Mouse (Mus musculus) urinary bladder, adult 2 months (tissue): ENCODE results near the gene Wdr78. TPM values are rescaled to one million over a fixed set of nuclear protein-coding genes. Genes with fewer than 3 reads are reported as not detected.

ENCODE experiments used
- DNase-seq: peaks from one replicate; pipeline ENCODE4 v3.0.0; 2022; ENCODE audit warnings: low spot score
- polyA plus RNA-seq: library from polyadenylated mRNA; depleted of rRNA; stranded (reverse); fragments of >200 nt; gene quantifications from 2 replicates; pipeline ENCODE4 v1.2.3, GENCODE M21; 2012

The Wdr78 gene
- polyA plus RNA-seq, 1 experiment: 2.9 TPM

DNA sequence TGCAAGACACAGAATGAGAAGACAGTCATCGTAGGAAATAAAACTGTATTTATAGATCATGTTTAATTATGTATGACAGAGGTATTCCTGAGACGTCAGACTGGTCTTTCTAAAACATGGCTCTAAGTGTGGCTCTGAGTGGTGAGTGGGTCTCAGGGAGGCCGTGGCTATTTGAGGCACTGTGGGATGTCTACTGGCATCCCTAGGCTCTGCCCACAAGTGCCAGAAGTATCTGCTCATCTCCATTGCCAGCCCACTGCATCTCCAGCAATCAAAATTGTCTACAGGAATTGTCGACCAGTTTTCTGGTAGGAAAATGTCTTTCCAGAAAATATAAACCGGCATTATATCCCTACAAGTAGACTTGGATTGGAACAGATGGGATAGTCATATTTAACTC is 57.4 kb downstream of the Wdr78 start:
- no peak for DNase-seq

GRCm38 (mm10) chr4:103048046-103048445 is 66.3 kb downstream of the Wdr78 start:
- no peak for DNase-seq

- DNase-seq: no peak
Observed at GRCm38 (mm10) chr4:103042997-103043396, 71.4 kb downstream of the Wdr78 start.

DNA sequence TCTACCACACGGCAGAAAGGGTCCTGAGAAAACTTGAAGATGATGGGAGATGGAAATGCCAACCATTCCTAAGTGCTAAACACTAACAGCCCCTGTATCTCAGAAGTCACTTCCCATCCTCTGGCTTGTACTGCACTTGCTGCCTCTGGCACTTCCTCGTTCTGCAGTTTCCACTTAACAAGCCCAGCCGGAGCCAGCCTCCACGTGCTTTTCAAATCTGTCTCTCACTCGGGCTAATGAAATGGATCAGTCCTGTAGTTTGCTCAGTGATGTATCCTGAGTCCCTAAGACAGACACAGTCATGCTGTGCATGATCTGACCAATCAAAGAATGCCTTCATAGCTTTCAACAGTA is 74.5 kb downstream of the Wdr78 start:
- DNase-seq: no peak

GRCm38 (mm10) chr4:103039103-103039837 is 75.1 kb downstream of the Wdr78 start:
- DNase-seq: no peak

DNA sequence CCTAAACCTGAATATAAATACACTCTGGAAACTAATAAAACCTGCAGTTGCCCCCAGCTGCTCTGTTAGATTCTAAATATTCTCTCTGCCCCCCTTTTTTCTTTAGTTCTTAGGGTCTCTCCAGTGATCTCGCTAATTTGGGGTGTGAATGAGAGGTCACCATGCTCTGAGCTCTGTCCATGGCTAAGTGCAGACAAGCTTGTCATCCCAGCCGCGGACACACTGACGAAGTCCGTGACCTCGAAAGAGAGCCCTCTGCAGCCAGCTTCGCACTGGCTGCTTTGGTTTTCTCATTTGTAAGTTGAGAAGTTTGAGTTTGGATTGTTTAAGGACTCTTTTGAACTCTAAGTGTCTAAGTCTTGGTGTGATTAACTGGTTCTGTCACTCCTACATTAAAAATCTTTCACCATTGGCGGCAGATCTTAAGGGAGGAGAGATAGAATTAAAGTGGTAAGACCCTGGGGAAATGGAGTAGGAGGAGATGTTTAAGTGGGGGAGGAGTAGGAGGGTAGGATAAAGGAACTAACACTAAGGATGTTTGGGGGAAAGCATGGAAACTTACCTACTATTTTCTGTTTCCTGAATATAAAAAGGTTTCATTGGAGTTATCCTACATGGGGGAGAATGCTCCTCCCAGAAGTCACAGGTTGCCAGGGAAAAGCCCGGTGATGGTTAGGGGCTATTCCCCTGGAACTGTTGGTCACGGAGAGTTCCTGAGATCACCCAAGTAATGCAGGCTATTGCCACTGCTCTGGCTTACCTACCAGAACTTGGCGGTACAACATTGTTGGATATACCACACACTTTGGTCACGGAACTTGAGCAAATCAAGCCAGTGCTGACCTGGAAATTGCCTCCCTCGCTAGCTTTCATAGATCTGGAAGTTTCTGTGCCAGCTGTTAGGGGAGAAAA is 85.9 kb downstream of the Wdr78 start:
- DNase-seq: no peak

DNA sequence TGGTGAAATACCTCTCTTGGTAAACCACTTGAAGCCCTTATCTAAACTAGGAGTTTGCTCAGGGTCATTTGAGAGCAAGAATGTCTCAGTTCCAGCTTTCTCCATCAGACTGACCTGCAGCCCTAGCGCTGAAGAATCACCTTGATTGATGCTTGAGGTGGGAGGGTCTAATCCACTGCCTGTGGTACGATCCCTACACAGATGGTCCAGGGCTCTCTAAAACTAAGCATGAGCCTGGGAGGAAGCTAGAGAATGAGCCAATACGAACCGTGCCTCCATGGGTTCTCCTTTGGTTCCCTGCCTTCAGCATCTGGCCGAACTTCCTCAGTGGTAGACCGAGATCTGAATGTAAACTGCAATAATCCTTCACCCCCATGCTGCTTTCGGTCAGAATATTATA is 86.6 kb downstream of the Wdr78 start:
- DNase-seq: no peak

DNA sequence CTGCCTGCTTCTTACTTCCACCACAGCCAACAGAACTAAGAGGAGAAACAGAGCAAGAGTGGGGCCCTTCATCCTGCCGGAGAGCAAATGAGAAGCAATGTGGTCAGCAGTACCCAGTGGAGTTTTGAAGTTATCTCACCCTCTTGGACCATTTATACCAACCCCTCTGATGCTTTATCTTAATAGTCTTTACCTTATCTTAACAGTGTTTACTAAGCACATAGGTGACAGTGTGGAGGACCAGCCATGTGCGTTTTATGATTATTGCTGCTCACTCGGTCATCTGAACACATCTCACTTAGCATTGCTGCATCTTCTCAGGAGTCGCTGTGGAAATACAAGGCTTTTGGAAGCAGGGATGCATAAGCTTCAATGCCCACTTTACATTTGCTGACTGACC is 87.7 kb downstream of the Wdr78 start, which contains the start of gene Insl5:
Insl5 (minus strand) TSS at position 222 of the 400 bp plus-strand sequence.
- DNase-seq: no peak

GRCm38 (mm10) chr4:103013490-103013889 is 100.9 kb downstream of the Wdr78 start:
- no peak for DNase-seq

- DNase-seq: no peak
Observed at GRCm38 (mm10) chr4:103011823-103012222, 102.5 kb downstream of the Wdr78 start.

- no peak for DNase-seq
Observed at GRCm38 (mm10) chr4:103010734-103011133, 103.6 kb downstream of the Wdr78 start.

- DNase-seq: no peak
Observed at GRCm38 (mm10) chr4:103006943-103007418, 107.4 kb downstream of the Wdr78 start.

DNA sequence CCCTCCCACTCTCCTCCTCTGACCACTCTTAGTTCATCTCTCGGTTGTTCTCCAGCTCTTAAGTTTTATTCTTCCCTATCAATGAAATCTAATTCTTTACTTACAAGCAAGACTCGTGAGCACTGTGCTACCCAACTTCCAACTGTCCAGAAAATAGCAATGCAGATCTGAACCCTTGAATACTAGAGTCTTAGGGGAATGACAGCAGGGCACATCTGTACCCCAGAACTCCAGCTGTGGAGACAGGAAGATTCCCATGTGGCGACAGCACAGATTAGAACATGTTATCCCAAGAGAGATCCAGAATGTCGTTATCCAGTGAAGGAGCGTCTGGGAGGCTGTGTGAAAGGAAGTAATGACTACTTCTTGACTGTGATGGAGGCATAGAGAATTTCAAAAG is 108.1 kb downstream of the Wdr78 start:
- no peak for DNase-seq

DNA sequence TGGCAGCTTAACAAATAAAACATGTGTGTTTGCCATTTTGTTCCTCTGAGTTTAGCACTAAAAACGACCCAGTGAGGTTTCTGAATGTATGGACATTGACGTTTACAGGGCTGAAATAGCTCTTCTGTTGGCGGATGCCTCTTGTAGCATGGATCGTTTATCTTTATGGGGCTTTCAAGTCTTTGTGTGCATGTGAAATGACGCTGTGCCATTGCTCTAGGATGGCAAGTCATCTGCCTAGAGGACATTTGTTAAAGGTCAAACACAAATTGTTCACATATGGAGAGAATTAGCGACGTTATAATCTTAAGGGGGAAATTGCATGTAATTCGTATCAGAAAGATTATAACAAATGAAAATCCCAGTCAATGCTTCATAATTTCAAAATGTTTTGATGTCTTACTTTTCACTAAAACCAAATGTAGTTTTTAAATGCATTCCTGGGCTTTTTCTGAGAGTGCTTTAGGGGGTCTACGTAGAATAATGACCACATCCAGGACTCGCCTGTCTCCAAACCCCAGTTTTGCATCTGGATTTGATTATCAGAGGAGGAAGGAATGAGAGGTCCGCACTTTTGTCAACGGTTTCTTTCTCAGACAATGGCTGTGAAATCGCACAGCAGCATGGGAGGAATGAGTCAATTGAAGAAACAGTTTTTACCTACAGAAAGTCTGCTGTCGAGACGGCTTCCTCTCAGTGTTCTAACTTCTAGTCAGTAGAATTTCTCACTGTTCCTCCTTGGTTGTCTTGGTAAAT is 109.0 kb downstream of the Wdr78 start:
- DNase-seq: no peak

DNA sequence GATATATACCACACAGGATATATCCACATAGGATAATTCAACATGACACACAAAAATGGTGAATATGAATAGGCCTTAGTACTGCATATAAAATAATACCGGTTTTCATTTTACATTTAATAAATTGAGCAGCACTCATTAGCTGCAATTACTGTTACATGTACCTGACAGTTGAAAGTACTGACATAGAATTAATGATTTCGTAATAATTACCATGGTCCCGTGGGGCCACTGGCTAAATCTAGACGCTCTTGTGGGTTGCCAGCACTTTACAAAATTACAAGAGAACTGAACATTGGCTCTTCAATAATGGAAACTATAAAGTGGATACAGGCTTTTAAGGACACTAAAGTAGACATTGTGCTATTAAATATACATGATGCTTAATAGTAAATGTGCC is 109.7 kb downstream of the Wdr78 start:
- no peak for DNase-seq

DNA sequence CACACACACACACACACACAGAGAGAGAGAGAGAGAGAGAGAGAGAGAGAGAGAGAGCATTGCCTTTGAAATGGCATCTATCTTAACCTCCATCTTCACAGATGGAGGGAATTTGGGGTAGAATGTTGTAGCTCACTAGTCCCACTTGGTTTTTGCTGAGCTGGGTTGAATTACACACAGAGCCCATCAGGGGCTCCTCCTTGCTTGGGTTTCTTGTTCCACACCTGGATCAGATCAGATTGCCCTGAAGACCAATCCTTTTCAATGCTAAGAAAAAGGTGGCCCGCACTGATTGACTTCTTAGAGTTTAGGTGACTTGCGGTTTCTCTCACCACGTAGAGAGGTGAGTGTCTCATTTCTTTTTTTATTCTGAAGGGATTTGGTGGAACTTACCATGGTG is 122.7 kb downstream of the Wdr78 start:
- no peak for DNase-seq

DNA sequence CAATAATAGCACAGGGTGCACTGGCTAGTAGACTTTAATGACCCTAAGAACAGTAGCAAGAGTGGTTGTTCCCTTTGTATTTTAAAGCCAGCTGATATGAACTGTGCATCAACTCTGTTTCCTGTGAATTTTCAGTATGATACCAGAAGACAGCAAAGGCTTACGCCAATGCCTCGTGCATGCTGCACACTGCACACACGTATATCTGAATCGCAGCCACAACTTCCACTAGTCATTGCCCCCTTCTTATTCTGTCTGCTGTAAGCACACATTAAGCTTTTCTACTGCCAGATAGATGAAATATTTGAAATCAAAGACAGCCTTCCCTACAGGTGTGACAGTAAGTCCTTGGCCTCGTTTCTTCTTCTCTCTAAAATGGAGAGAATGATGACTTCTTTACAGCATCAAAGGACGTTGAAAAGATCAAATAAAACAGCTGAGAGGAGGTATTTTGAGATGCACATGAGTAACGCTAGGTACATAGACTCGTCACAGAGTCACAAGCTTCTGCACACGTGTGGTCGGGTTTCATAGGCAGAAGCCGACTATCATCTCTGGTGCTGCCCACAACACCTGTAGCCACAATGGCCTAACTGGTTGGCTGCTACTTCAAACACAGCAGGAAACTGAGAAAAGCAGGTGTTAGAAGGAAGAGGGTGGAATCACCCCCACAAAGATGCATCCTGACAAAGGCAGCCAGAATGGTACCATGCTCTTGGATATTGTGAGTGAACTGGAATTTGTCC is 123.6 kb downstream of the Wdr78 start:
- DNase-seq: no peak

DNA sequence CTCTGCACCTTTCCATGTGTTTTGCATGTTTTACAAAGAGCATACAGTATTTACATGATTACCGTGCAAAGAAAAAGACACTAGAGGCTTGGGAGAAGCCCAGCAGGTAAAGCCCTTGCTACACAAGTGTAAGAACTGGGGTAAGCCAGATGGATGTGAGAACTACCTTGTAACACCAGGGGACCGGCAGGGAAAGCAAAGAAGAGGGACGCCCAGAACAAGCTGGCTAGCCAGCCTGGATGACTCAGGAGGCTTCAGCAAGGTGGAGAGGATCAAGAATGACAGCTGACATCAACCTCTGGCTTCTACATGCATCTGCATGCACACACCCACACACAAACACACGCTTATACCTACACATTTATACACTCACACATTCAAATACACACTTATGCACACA is 124.3 kb downstream of the Wdr78 start:
- DNase-seq: no peak

- DNase-seq: no peak
Observed at GRCm38 (mm10) chr4:102989391-102989790, 125.0 kb downstream of the Wdr78 start.

DNA sequence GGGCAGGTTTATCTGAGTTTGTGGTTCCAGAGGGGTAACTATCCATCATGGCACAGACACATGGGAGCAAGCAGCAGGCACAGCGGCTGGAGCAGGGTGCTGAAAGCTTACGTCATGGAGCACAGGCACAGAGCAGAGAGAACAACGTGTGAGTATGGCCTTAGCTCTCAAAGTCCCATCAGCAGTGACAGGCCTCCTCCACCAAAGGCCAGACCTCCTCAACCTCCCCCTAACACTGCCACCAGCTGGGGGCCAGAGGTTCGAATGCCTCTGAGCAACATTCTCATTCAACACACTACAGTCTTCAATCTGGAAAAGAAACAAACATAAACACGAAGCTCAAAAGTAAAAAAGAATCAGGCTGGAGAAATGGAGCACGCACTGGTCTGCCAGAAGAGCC is 125.8 kb downstream of the Wdr78 start:
- no peak for DNase-seq
